Mouse (Mus musculus): ENCODE results near the gene Grifin.
A peak's percentile ranks its signal among the peaks of the same experiment; 100 is the strongest.

Grifin gene

DNA sequence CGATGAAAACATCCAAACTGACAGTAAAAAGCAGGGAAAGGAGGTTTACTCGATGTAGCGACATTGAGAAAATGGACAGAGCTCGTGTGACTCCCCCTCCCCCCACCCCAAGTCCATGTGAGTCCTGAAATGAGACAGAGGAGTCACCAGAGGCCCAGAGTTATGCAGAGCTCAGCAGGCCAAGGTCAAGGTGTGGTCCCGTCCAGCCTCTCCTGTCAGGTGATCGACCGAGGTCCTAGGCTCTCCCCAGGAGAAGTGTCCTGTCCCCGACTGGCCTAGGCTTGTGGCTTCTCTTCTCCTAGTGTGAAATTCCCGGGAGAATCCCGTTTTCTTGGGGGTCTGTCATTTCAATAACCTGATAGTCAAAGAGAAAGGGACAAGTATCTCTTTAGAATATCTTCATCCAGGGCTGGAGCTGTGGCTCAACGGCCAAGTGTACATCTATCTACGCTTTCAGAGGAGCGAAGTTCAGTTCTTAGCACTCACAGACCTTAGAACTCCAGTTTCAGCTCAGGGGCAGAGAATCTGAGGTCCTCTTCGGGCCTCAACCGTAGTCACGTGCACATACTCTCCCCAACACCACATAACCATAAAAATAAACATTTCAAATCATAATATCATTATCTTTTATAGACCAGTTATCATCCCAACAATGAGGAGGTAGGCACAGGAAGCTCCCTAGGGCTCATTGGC, 24.4 kb upstream of the Grifin start:
- DNase-seq (ENCODE audit: low spot score), result no peak

DNA sequence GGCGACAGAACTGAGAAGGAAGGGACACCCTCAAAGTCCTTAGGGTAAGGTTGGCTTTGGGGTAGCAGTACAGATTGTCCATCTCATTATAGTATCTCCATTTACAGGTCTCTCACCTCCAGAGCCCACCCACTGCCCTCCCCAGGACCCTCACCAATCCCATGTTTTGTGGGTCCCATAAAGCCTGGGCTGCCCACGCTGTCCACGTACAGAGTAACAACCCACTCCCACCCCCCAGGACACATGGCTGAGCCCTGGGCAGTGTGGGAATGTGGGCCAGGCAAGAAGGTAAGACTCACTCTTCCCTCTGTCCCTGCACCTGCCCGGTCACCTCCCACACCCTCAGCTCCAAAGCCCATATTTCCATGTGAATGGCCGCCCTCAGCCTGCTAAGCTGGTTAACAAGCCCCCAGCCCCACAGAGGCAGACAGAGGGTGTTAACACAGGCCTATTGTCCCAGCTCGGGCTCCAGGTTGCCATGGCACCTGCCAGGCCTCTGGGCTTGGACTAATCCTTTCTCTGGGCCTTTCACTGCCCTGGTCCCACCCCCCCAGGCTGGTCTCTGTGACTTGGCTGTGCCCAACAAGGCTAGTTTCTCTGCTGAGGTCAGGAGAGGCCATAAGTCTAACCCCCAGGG, 19.0 kb upstream of the Grifin start:
- DNase-seq (ENCODE audit: low spot score), result no peak

DNA sequence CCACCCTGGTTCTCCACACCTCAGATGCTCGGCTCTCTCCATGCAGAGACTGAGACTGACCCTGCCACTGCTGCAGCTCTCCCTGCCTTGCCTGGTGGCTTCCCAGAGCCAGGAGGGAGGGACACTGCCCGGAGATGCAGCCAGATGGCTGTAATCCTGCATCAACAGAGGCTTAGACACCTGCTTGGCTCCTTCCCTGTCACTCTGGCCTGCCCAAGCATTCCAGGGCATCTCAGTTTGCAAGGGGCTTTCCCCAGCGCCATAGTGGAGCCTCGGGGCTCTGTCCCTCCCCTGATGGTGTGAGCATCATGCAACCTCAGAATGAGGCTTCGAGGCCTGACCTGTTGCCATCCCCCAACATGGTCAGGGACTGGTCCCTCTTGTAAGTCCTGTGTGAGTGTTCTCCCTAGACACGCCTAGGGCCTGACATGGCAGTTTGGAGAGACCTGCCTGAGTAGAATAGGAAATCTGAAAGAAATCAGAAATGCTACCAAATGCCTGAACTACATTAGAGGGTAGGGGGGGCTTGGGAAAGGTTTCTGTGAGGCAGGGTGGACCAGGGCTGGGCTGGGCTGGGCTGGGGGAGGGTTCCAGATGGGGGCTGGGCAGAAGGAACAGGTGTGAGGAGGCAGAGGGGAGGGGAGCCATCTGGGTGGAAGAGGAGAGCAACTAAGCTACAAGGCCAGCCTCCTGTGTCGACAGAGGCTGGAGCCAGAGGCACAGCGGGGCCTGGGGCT, 18.3 kb upstream of the Grifin start:
- no peak for DNase-seq (ENCODE audit: low spot score)

DNA sequence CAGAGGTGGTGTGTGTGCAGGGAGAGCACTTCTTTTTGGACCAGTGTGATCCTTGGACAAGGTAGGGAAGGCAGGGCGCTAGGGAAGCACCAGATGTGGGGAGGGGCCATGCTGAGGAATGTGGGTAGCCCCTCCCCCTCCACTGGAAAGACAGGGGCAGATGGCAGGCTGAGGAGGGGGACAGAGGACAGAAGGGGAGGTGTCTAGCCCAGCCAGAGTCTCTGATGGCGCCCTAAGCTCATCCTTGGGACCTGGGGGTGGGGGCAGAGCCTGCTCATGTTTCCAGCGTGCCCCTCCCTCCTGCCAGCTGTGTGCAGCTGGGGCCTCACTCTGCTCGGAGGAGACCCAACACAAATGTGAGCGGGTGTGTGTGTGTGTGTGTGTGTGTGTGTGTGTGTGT, 16.7 kb upstream of the Grifin start:
- no peak for DNase-seq (ENCODE audit: low spot score)

DNA sequence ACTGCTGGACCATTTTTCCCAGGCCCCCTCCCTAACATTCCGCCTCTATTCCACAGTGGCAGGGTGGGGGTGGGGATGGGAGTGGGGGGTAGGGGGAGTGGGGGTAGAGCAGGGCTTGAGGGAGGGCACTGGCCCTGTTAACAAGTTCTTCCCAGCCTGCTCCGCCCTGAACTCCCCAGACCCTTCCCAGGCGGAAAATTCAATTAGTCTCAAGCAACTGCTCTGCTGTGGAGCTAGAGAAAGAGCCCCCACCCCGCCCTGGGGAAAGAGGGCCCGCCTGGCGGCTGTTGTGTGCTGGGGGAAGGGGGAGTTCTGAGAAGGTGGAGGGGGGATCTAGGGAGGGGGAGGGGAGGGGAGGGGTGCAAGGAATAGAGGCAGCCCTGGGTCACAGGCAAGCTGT, 14.9 kb upstream of the Grifin start:
- DNase-seq (ENCODE audit: low spot score), result no peak

DNA sequence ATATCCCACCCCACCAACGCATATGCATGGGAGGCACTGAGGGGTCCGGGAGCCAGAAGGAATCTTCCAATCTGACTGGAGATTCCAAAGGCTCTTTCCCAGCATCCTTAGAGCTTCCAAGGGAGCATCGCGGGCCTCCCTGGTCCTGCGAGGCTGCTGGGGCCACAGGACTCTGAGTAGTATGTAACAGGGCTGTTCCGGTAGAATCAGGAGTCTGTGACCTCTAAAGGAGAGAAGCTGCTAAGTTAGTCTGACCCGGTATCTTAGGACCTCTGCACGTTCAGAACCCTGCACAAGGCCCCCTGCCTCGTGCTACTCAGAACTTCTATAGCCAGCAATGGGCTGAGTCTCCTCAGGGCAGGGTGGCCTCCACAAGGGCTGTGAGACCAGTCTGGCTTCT, 14.3 kb upstream of the Grifin start:
- no peak for DNase-seq (ENCODE audit: low spot score)

DNA sequence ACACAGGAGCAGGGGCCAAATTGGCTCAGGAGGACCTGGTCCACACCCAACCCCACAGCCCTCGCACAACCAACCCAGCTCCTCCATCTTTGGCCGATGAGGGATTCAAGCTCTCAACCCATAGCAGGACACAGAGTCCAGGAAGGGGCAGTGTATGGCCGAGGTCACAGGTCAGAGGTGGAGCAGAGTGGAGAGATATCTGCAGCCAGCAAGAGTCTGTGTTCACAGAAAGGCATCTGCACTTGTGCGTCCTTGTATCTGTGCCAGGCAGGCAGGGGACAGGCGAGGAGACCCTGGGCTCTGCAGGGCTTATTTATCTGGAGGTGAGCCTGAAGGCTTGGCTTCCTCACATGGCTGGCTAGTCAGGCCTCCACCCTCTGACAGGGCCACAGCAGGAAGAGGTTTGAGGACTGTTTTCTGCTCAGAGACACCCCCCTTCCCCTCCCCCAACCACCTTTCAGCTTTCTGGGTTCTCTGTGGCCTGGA, 10.6 kb upstream of the Grifin start:
- no peak for DNase-seq (ENCODE audit: low spot score)

DNA sequence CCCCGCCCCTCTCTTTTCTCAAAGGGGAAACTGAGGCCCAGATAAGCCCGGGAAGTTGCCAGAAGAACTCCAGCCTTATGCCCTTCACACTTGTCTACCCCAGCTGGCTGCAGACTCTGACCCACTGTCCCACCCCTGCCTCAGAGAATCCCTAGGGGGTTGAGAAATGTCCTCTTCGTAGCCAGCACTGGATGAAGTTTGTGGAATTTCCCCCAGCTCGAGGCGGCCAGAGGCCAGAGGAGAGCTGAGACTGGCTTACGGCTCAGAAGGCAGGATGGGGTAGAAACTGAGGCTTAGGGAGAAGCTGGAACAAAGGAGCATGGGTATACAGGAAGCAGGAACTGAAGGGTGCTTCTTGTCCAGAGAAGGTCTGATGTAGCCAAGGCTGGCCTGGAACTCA, 7.7 kb upstream of the Grifin start:
- no peak for DNase-seq (ENCODE audit: low spot score)

DNA sequence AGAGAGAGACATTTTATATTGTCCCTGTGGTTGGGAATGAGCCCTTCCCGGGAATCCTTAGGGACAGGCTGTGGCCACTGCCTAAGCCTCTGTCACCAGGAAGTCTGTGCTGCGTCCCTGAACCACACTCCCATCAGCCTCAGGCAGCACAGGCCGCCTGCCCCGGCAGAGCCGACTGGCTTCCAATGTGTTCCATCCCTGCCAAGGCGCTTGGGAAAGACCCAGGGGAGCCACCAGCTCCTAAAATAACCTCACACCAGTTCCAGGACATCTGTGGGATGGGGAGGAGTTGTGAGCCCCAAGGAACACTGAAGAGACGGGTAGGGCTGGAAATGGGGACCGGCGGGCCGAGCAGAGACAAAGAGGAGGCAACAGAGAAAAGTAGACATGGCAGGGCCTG, 6.8 kb upstream of the Grifin start:
- no peak for DNase-seq (ENCODE audit: low spot score)

DNA sequence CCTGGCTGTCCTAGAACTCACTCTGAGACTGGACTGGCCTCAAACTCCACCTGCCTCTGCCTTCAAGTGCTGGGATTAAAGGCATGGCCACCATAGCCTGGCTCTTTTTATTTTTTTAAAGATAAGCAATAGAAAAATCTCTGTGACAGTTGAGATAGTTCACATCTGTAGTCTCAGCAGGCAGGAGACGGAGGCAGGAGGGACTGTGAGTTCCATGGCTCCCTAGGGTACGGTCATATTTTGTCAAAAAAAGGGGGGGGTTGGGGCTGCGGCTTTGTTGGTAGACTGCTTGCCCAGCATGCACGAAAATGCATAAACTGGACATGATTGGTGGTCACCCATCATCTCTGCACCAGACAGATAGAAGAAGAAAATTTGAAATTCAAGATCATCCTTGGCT, 6.3 kb upstream of the Grifin start:
- DNase-seq (ENCODE audit: low spot score), result no peak

DNA sequence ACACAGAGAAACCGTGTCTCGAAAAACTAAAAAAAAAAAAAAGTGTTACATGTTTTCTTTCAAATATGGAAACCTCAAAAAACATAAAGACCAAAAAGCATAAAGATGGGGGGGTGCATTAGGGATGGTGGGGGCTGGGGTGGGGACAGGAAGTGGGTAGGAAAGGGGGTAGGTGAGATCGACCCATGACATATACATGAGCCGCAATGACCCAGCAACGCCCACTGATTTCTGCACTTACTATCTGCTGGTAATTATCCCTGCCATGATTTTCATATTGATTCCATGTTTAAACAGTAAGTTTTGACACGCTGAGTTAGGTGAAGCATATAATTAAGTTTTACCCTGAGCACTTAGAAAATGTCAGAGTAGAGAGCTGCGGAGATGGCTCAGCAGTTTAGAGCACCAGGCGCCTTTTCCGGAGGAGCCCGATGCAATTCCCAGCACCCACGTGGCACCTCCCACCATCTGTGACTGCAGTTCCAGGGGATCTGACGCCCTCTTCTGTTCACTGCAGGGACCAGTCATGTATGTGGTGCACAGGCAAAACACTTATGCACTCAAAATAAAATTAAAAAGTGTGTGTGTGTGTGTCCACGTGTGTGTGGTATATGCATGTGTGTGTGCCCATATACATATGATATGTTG, 5.5 kb upstream of the Grifin start:
- DNase-seq (ENCODE audit: low spot score), result no peak

DNA sequence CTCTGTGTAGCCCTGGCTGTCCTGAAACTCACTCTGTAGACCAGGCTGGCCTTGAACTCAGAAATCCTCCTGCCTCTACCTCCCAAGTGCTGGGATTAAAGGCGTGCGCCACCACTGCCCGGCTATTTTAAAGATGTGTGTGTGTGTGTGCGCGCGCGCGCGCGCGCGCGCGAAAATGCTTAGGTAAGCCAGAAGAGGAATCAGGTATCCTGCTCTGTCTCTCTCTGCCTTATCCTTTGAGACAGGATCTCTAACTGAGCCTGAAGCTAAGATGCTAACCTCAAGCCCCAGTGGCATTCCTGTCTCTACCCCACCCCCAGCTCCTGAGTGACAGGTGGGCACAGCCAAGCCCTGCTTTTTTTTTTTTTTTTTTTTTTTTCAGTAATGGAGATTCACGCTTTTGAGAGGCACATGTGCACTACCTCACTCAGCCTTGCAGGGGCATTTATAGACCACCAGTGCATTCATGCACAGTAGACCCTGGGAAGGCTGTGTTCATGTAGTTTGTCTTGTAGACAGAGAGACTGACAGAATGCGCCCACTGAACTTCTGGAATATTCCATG, 4.2 kb upstream of the Grifin start:
- DNase-seq (ENCODE audit: low spot score), result no peak

DNA sequence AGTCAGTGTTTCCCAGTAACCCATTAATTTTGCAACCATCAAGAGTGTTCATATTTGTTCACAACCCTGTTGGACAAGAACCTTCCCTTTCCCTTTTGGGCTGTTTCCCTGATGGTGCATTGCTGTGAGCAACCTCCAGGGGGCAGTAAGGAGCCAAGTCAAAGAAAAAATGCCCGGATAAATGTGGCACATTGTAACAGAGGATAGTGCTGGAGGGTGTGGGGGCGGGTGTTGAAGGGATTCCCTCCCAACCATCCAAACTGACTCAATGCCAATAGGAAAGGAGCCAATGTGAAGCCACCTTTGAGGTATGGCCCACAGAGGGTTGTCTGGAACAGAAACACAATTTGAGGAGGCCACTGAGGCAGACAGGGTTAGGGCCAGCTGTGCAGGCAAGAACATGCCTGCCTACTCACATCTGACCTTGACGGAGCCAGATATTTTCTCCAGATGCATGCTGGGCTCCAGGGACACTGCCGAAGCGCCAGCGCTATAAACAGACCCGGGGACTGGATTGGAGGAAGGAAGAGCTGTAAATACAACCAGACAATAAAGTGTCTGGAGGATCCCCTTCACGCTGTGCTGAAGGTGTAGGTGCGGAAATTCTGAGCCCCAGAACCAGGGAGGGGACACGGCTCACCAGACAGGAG, 3.6 kb upstream of the Grifin start:
- peak; percentile 31 for DNase-seq (ENCODE audit: low spot score)

DNA sequence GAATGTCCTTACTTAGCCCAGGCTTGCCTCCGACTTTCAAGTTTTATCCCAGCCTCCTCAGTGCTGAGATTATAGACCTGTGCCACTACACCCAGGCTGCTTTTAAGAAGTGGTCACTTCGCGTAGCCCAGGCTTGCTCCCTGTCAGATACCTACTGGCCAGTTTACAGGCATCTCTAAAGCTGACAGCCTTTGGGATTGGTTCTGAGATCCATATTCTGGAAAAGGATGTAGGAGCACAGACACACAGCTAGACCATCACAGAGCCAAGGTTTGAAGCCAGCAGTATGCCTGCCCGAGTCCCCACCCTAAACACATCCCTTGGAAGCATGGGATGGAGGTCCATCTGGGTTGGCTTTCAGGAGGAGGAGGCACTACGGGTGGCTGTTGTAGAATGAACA, 2.9 kb upstream of the Grifin start:
- DNase-seq (ENCODE audit: low spot score), result no peak

DNA sequence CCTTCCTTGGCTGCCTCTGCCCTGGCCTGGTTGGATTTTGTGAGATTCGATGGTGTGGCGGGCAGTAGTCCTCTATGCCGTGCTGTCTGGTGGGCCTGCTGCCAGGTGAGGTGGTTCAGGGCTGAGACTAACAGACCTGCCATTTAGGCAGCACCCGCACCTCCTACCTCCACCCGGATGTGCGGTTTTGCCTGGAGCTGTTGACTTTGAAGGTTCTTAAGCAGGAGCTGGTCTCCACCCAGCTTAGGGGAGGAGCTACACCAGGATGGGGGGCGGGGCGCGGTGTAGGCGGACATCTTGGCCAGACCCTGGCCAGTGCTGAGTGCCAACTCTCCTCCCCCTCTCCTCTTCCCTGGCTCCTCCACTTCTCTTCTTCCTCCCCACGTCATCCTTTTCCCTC, 2.5 kb upstream of the Grifin start:
- no peak for DNase-seq (ENCODE audit: low spot score)

DNA sequence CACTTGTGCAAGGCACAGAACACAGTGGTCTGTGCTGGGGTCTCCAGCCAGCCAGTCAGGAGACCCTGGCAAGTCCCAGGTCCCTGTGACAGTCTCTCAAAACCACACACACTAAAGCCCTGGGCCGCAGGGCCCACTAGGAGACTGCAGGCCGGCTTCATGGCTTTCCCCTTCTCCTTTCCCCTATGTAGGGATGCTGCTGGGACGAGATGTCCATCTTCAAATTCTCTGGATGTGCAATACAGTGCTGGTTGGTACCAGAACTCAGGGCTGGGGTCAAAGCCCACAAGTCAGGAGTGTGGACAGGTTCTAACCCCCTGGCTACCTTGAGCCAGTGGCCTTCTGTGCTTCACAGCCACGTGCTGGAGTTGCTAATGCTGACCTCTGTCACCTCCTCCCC, 1.4 kb upstream of the Grifin start:
- no peak for DNase-seq (ENCODE audit: low spot score)

DNA sequence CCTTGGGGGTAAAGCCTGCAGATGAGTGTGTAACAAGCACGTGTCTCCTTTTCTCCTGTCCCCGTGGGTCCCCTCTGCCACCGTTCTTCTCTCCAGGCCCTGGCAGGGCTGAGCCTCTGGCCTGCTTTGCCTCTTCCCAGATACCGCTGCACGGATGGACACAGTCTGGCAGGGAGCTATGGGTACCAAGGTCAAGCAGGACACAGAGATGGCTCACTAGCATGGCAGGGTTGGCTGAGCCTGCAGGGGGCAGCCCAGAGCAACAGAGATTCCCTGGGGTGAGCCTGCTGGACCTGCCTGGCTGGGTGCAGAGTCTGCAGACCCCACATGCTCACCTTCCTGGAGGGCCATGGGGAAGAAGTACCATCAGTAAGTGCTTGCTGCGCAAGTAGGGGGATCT, 985 bp upstream of the Grifin start:
- DNase-seq (ENCODE audit: low spot score), result no peak

DNA sequence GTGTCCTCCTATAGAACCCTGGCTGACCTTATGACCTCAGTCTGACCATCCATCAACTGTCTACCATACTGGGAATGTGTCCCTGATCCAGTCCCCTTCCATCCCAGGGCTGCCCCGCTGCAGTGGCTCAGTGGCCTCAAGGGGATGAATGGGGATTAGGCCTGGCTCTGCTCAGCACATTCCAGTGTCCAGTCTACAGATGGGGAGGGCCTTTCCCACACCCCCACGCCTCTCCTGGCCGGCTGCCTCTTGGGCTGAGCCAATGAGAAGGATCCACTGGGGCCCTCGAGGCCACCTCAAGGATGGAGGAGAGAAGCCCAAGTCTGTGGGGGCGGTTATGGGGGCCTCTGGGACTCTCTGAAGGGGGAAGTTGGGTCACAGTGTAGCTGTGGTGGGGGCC, 580 bp upstream of the Grifin start:
- DNase-seq (ENCODE audit: low spot score), result no peak

DNA sequence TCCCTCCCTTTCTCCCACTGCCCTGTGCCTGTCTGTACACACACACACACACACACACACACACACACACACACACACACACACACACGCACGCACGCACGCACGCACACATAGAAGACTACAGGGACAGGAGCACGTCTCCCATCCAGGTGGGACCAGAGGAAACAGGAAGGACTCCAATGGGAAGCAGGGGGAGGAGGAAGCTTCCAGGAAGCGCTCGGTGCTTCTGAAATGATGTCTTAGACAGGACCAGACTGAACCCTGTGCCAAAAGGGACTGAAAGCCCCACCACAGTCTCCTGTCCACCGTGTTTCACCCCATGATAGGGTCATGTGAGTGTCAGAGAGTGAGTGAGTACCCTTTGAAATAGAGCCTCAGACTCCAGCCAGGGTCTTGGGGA, 2.3 kb downstream of the Grifin start:
- DNase-seq (ENCODE audit: low spot score), result no peak

DNA sequence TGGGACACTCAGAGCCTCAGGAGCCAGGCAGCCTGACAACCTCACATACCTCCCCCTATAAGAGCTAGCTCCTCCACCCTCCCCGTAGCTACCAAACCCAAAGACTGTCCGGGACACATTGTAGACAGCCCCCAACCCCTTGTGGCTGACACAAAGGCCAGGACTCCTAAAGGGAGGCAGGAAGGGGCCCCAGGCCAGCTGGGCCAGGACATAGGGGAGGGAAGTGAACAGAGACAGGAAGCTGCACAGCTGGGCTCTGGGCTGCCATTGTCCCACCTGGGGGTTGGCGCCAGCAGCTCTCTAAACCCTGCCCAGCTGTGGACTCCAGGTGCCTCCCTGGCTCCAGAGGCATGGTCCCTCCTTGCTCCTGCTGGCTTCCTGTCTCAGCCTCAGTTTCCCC, 8.0 kb downstream of the Grifin start:
- no peak for DNase-seq (ENCODE audit: low spot score)

DNA sequence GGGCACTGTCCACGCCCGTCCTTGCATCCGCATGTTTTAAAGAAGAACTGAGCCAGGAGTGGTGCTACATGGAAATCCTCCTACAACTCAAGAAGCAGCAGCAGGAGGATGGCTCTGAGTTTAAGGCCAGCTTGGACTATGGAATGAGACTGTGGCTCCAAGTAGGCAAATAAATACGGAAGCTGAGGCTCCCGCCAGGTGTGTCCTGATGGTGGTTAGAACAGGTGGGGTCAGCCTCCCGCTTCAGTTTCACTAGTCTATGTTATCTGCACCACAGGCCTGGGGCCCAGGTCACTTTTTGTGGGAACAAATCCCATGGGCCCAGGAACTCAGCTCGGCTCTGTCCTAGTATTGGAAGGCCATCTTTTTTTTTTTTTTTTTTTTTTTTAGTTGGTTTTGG, 11.2 kb downstream of the Grifin start:
- no peak for DNase-seq (ENCODE audit: low spot score)
